Mouse (Mus musculus) olfactory bulb, adult 2 months (tissue): ENCODE measurements around the gene Gm26602. TPM values are rescaled to one million over a fixed set of nuclear protein-coding genes. Genes with fewer than 3 reads are reported as not detected.

Experiments
- H3K27ac ChIP-seq: fragments of 200-500 bp; 2 replicates; pipeline ENCODE4 v1.5.1; 2012; ENCODE audit warnings: low read depth, low read length; ENCODE audit not compliant: insufficient read depth
- H3K4me1 ChIP-seq: fragments of 200-500 bp; 2 replicates; pipeline ENCODE4 v1.6.1; 2012; ENCODE audit warnings: low read length; ENCODE audit not compliant: control insufficient read depth, insufficient read depth
- H3K4me3 ChIP-seq: fragments of 200-500 bp; 2 replicates; pipeline ENCODE4 v1.5.1; 2012; ENCODE audit warnings: mild to moderate bottlenecking, low read depth, low read length, moderate library complexity; ENCODE audit not compliant: insufficient read depth
- CTCF ChIP-seq: fragments of 200-500 bp; IDR thresholded peaks from 2 replicates; pipeline ENCODE4 v1.5.1; 2012; ENCODE audit warnings: low read depth, mild to moderate bottlenecking, low read length, moderate library complexity; ENCODE audit not compliant: insufficient read depth
- POLR2A ChIP-seq: fragments of 200-500 bp; IDR thresholded peaks from 2 replicates; pipeline ENCODE4 v1.6.1; 2012; ENCODE audit warnings: mild to moderate bottlenecking, low read depth, low read length, moderate library complexity; ENCODE audit not compliant: insufficient read depth
- WGBS: fragments of 180-500 bp; shearing (Covaris S2); methylation state at CpG from one replicate; pipeline ENCODE4 v1.1.7; 2018; 5-methylcytosine and 5-hydroxymethylcytosine counted together
- polyA plus RNA-seq: library from polyadenylated mRNA; stranded (reverse); fragments of >200 nt; gene quantifications from 2 replicates; pipeline ENCODE4 v1.2.4, GENCODE M21; 2012; ENCODE audit warnings: low replicate concordance; ENCODE audit not compliant: missing spikeins, insufficient read depth, insufficient read length

Gene Gm26602
- polyA plus RNA-seq, 1 experiment: not detected

GRCm38 (mm10) chr10:79914948-79915596, 4.4 kb downstream of the Gm26602 start:
- Histone ChIP-seq H3K4me1 (peaks cover 45% of the 10 kb centered on the region), H3K27ac (no peak overlapping the region), H3K4me3 (no peak overlapping the region)
- 35% methylated on average over 7 of the region's 7 CpGs for WGBS
- TF ChIP-seq CTCF (no peak), POLR2A (no peak)

GRCm38 (mm10) chr10:79916081-79916480, 5.4 kb downstream of the Gm26602 start:
- WGBS: 4% methylated on average over 8 of the region's 8 CpGs

GRCm38 (mm10) chr10:79916808-79917531, 6.3 kb downstream of the Gm26602 start, which contains the start of gene Kiss1r:
Kiss1r (plus strand) TSS chr10:79916971.
- Histone ChIP-seq H3K4me1 (peaks cover 60% of the 10 kb centered on the region), H3K27ac (peak within 1 kb of the TSS; percentile 83), H3K4me3 (peak within 1 kb of the TSS; percentile 86)
- no peak for TF ChIP-seq CTCF
- peak; percentile 94 for TF ChIP-seq POLR2A
- 2% methylated on average over 42 of the region's 42 CpGs for WGBS

More at GRCm38 (mm10) chr10:79916081-79916480, 5.4 kb downstream of the Gm26602 start:
- Histone ChIP-seq H3K4me1 (peaks cover 55% of the 10 kb centered on the region), H3K27ac (peak overlapping the region; percentile 83), H3K4me3 (peak overlapping the region; percentile 86)
- no peak for TF ChIP-seq POLR2A
- TF ChIP-seq CTCF: no peak

DNA sequence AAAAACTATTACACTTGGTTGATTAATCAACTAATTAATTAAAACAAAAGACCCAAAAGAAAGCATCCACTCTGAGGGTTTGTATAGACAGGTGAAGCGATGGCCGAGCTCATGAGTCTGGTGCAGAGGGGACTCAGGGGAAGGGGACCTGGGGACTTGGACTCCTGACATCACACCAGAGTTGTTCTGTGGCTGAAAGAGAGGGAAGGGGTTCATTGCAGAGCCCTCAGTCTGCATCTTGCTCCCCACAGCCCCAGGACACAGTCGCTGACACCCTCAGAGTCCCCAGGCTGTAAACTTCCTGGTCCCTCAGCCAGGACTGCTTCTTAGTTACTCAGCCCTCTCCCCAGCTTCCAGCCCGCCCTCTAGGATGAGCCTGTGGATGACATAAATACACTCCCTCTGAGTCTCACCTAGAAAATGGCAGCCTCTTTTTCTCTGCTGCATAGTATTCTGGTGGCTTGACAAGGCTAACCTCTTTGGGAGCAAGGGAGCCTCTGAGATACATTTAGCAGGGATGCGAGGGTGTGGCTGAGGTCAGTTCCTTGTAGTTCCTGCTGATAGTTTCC, 7.0 kb downstream of the Gm26602 start:
- WGBS: 61% methylated on average over 5 of the region's 5 CpGs
- TF ChIP-seq CTCF (no peak), POLR2A (no peak)
- Histone ChIP-seq H3K27ac (no peak overlapping the region), H3K4me3 (no peak overlapping the region), H3K4me1 (peaks cover 54% of the 10 kb centered on the region)

- TF ChIP-seq CTCF: no peak
- no peak for TF ChIP-seq POLR2A
- peak overlapping the region; percentile 1 for H3K4me3 ChIP-seq
Observed at GRCm38 (mm10) chr10:79918231-79919078, 7.8 kb downstream of the Gm26602 start.

DNA sequence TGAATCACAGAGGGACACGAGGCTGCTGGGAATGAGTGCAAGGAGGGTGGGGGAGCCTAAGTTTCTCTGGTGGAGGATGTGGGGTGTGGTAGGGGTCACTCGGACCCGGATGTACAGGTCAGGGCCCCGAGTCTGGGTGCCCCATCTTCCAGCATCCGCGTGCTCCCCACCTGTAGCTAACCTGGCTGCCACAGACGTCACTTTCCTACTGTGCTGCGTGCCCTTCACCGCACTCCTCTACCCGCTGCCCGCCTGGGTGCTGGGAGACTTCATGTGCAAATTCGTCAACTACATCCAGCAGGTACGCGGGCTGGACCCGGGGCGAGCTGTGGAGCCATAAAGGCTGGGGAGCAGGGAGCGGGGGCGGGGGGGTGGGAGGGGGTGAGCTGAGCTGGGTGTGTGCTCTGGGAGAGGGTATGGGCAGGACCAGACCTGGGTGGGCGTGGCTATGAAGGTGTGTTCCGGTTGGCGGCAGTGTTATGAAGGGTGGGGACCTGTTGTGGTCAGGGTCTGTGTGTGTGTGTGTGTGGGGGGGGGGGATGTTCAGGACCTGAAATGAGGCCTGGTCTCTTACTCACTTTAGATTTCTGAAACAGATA, 8.7 kb downstream of the Gm26602 start:
- TF ChIP-seq POLR2A: no peak
- WGBS: 24% methylated on average over 21 of the region's 21 CpGs
- Histone ChIP-seq H3K4me1 (peaks cover 47% of the 10 kb centered on the region), H3K4me3 (no peak overlapping the region), H3K27ac (no peak overlapping the region)

More at GRCm38 (mm10) chr10:79918231-79919078, 7.8 kb downstream of the Gm26602 start:
- no peak overlapping the region for H3K27ac ChIP-seq
- 23% methylated on average over 35 of the region's 35 CpGs for WGBS
- peaks cover 53% of the 10 kb centered on the region for H3K4me1 ChIP-seq

DNA sequence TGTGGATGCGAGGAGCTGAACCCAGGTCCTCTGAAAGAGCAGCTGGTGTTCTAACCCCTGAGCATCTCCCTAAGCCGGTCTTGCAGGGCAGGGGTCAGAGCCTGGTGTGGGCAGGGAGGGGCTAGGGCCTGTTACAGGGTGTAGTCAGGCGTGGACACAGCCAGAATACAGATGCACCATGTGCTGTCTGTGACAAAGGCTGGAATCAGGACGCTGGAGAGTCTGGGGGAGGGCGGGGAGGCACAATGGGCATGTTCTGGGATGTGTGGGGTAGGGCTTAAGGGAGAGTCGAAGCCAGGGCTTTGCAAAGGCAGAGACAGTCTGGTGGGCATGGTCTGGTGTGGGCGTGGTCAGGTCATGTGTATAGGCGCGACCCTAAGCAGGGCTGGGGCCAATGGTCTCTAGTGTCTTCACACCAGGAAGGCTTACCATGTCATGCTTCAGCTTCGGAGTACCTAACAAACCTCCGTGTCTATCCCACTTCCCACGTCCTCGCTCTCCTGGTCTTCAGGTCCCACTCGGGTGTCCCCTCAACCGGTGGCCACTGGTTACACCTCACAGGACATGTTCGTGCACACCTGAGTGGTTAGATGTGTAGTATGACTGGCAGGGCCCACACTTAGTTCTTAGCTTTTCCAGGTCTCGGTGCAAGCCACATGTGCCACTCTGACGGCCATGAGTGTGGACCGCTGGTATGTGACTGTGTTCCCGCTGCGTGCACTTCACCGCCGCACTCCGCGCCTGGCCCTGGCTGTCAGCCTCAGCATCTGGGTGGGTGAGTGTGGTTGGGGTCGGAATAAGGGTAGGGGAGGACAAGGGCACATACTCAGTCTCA, 9.6 kb downstream of the Gm26602 start:
- 29% methylated on average over 26 of the region's 26 CpGs for WGBS
- Histone ChIP-seq H3K4me1 (peaks cover 40% of the 10 kb centered on the region), H3K4me3 (no peak overlapping the region), H3K27ac (no peak overlapping the region)
- TF ChIP-seq CTCF: no peak
- TF ChIP-seq POLR2A: no peak
